Mouse (Mus musculus): ENCODE measurements around the gene 1700057G04Rik. TPM values are rescaled to one million over a fixed set of nuclear protein-coding genes. Genes with fewer than 3 reads are reported as not detected.

Gene 1700057G04Rik
- polyA plus RNA-seq, 1 experiment from 2014 or later = not detected

DNA sequence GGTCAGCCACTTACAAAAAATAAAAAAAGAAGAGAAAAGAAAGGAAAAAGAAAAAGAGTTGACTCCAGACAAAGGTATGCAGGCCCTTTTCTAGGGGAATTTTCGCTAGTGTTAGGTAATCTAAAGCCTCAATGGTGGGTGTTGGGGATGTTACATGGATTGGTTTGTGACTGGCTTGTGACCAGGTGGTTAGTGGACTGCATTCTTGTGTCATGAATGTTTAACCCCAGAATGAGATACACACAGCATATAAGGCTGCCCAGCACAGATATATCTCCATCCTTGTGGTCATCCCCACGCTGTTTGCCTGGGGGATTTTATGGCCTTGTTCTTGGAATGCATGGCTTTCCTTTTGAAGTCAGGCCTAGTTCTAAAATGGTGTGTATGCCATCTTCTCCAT, 35.9 kb upstream of the 1700057G04Rik start:
- H3K27ac ChIP-seq (ENCODE audit: low read depth, low read length) = no peak overlapping the region
- 84% methylated on average over 2 of the region's 2 CpGs for WGBS
- H3K4me1 ChIP-seq (replicated peaks; ENCODE audit: control insufficient read depth, insufficient read depth, low read length) = peaks cover 14% of the 10 kb centered on the region

DNA sequence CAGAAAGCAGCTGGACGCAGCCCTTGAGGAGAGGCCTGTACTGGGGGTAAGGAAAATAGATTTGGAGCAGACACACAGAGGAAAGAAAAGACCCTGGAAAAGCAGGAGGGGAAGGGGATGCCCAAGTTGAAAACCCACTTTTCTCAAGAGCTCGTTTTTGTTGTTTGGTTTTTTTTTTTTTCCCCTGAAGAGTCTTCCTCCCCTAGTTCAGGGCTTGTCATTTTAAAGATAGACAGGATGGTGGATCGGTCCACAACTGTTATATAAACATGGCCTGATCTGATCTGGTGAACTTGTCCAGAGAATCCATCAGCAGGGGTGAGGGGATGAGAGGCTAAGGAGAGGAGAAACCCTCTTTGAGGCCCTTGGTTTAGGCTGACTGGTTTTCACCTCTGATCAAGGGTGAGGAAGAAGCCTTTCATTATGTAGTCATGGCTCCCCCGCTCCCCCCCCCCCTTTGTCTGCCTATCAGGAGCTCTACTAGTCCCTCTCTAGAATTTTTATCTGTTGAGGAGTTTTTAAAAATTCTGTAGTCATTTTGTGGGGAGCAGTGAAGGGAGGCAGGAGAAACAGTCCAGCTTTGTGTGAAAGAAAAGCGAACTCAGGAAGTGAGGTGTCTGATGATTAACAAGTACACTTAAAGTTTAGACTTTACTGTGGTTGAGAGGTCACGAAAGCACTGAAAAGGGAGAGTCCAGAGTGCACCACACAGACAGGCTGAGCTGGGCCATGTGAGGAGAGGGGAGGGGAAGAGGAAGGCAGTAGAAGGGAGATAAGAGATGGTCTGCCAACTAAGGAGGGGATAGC, 35.0 kb upstream of the 1700057G04Rik start:
- Histone ChIP-seq H3K4me2 (peak overlapping the region; percentile 29), H3K9me3 (ENCODE audit: control insufficient read depth, low read length) (no peaks in the 10 kb centered on the region), H3K36me3 (ENCODE audit: control insufficient read depth, insufficient read depth, low read length) (peaks cover 3% of the 10 kb centered on the region; the same call in 1 of the 2 replicates), H3K4me1 (replicated peaks; ENCODE audit: control insufficient read depth, insufficient read depth, low read length) (peaks cover 14% of the 10 kb centered on the region), H3K27me3 (replicated peaks; ENCODE audit: control insufficient read depth, insufficient read depth, low read length) (no peaks in the 10 kb centered on the region), H3K9ac (ENCODE audit: low read depth, low read length) (no peak overlapping the region), H3K4me3 (ENCODE audit: low read depth, low read length) (no peak overlapping the region), H3K27ac (ENCODE audit: low read depth, low read length) (peak overlapping the region; percentile 58; the same call in 1 of the 2 replicates)
- ATAC-seq (replicated peaks; ENCODE audit: low FRiP score) (peak; percentile 85), DNase-seq (ENCODE audit: low spot score) (no peak)
- WGBS = 38% methylated on average over 6 of the region's 6 CpGs

More for the DNA sequence above, 35.9 kb upstream of the 1700057G04Rik start:
- no peak for ATAC-seq (replicated peaks; ENCODE audit: low FRiP score)
- Histone ChIP-seq H3K9me3 (ENCODE audit: control insufficient read depth, low read length) (no peaks in the 10 kb centered on the region), H3K9ac (ENCODE audit: low read depth, low read length) (no peak overlapping the region), H3K36me3 (ENCODE audit: control insufficient read depth, insufficient read depth, low read length) (peaks cover 7% of the 10 kb centered on the region; the same call in 1 of the 2 replicates), H3K4me2 (no peak overlapping the region), H3K4me3 (ENCODE audit: low read depth, low read length) (no peak overlapping the region), H3K27me3 (replicated peaks; ENCODE audit: control insufficient read depth, insufficient read depth, low read length) (no peaks in the 10 kb centered on the region)
- no peak for DNase-seq (ENCODE audit: low spot score)

DNA sequence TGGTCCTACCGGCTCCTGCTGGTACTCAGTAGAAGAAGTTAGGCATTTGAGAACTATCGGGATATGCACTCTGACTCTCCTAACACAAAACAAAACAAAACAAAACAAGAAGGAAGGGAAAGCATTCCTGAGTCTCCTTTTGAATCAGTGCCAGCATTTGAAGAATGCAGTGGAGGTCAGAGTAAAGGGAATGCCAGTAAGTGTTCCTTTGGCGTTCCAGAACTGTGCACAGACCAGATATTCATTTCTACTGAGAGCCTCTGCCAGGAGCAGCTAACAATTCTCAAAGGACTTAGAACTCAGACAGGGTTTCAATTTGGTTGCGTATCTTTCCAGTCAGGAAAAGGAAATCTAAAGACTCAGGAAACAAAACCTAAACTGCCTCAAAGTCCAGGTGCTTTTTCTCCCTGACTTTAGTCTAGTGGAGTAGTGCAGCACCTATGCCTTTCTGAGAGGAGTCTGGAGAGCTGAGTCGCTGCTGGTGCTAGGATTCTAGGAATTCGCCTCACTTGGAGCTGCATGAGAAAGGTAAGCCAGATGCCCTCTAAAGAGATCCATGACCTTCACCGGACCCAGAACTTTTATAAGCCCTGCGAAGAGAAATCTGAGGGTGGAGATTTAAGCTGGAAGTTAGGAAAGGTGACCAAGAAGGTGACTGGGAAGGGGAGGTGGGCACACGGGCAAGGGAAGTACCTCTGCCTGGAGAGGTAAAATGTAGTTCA, 33.5 kb upstream of the 1700057G04Rik start, which contains the start of gene Plscr2:
TSS of gene Plscr2 (plus strand) at position 117 of the 722 bp plus-strand sequence.
- WGBS = 84% methylated on average over 9 of the region's 9 CpGs

DNA sequence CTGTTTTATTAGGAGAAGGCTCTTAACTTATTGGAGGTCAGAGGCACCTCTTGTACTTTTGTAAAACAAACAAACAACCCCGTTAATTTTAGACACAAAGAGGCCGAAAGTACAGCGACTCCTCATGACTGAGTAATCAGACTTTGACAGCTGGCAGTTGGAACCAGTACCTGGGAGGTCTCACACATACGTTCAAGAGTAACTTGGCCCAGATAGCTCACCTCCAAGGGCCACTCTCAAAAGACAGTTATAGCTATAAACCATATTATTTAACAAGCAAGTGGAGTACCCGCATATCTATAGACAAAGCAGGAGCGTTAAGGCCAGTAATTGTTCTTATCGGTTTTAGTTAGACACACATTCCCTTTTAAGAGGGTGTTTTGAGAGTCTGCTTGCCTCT, 32.8 kb upstream of the 1700057G04Rik start:
- Histone ChIP-seq H3K4me2 (no peak overlapping the region), H3K4me3 (ENCODE audit: low read depth, low read length) (no peak overlapping the region), H3K36me3 (ENCODE audit: control insufficient read depth, insufficient read depth, low read length) (no peaks in the 10 kb centered on the region), H3K9ac (ENCODE audit: low read depth, low read length) (no peak overlapping the region), H3K9me3 (ENCODE audit: control insufficient read depth, low read length) (no peaks in the 10 kb centered on the region), H3K27me3 (replicated peaks; ENCODE audit: control insufficient read depth, insufficient read depth, low read length) (no peaks in the 10 kb centered on the region), H3K27ac (ENCODE audit: low read depth, low read length) (no peak overlapping the region), H3K4me1 (replicated peaks; ENCODE audit: control insufficient read depth, insufficient read depth, low read length) (peaks cover 14% of the 10 kb centered on the region)
- 62% methylated on average over 7 of the region's 7 CpGs for WGBS
- ATAC-seq (replicated peaks; ENCODE audit: low FRiP score) = no peak
- DNase-seq (ENCODE audit: low spot score) = no peak

More for the DNA sequence above, 33.5 kb upstream of the 1700057G04Rik start, which contains the start of gene Plscr2:
- H3K27me3 ChIP-seq (replicated peaks; ENCODE audit: control insufficient read depth, insufficient read depth, low read length) = no peaks in the 10 kb centered on the region
- peaks cover 14% of the 10 kb centered on the region for H3K4me1 ChIP-seq (replicated peaks; ENCODE audit: control insufficient read depth, insufficient read depth, low read length)
- no peak within 1 kb of the TSS for H3K4me3 ChIP-seq (ENCODE audit: low read depth, low read length)
- H3K9ac ChIP-seq (ENCODE audit: low read depth, low read length) = no peak within 1 kb of the TSS
- H3K27ac ChIP-seq (ENCODE audit: low read depth, low read length) = peak within 1 kb of the TSS; percentile 58; the same call in 1 of the 2 replicates
- ATAC-seq (replicated peaks; ENCODE audit: low FRiP score) = no peak
- H3K9me3 ChIP-seq (ENCODE audit: control insufficient read depth, low read length) = no peaks in the 10 kb centered on the region
- H3K36me3 ChIP-seq (ENCODE audit: control insufficient read depth, insufficient read depth, low read length) = peaks cover 2% of the 10 kb centered on the region; the same call in 1 of the 2 replicates
- no peak for DNase-seq (ENCODE audit: low spot score)
- peak within 1 kb of the TSS; percentile 29; the same call in 1 of the 2 replicates for H3K4me2 ChIP-seq

DNA sequence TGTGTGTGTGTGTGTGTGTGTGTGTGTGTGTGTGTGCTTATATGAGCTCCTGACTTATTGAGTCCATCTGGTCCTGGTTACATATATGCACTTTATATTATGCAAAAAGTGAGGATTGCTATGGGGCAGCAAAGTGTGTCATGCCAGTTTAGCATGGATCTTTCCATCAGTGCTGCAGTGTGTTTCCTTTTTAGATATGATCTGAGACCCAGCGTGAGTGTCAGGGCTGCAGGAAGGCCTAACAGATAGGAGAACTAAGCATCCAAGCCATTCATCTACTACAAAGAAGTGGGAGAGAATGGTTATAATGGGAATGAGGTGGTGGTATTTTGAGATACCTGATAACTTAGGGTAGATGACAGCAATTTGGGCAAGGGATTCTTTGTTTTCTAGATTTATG, 29.1 kb upstream of the 1700057G04Rik start:
- H3K9me3 ChIP-seq (ENCODE audit: control insufficient read depth, low read length) = no peaks in the 10 kb centered on the region
- H3K9ac ChIP-seq (ENCODE audit: low read depth, low read length) = no peak overlapping the region
- no peaks in the 10 kb centered on the region for H3K27me3 ChIP-seq (replicated peaks; ENCODE audit: control insufficient read depth, insufficient read depth, low read length)
- DNase-seq (ENCODE audit: low spot score) (no peak), ATAC-seq (replicated peaks; ENCODE audit: low FRiP score) (no peak)
- H3K4me2 ChIP-seq = no peak overlapping the region
- H3K27ac ChIP-seq (ENCODE audit: low read depth, low read length) = no peak overlapping the region
- no peaks in the 10 kb centered on the region for H3K36me3 ChIP-seq (ENCODE audit: control insufficient read depth, insufficient read depth, low read length)
- H3K4me1 ChIP-seq (replicated peaks; ENCODE audit: control insufficient read depth, insufficient read depth, low read length) = peaks cover 3% of the 10 kb centered on the region
- 38% methylated on average over 1 of the region's 1 CpGs for WGBS
- H3K4me3 ChIP-seq (ENCODE audit: low read depth, low read length) = no peak overlapping the region

DNA sequence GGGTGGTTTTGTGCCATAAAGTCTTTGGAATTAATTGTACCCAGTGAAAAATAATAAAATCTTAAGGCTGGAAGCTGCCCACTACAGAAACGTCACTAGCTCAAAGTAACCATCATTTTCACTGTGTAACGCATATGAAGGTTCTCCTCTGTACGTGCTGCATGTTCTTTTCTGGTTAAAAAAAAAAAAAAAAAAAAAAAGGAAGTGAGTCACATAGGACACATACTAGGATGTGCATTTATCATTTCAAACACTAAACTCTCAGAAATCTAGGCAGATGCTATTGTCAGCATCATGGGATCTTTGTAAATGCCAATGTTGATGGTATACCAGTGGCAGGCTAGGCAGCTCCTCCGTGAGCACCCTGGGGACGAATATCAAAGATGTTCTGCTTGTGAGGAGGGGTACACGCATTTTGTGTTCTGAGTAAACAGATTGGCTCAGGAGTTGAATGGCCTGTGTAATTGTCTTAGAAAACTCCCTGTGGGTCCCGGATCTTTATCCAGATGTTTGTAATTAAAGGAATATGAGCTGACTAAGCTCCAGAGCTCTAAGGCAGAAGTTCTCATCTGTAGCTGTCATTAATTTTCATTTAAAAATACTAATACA, 26.5 kb upstream of the 1700057G04Rik start:
- H3K9ac ChIP-seq (ENCODE audit: low read depth, low read length) = no peak overlapping the region
- no peaks in the 10 kb centered on the region for H3K36me3 ChIP-seq (ENCODE audit: control insufficient read depth, insufficient read depth, low read length)
- no peaks in the 10 kb centered on the region for H3K27me3 ChIP-seq (replicated peaks; ENCODE audit: control insufficient read depth, insufficient read depth, low read length)
- no peaks in the 10 kb centered on the region for H3K4me1 ChIP-seq (replicated peaks; ENCODE audit: control insufficient read depth, insufficient read depth, low read length)
- 59% methylated on average over 7 of the region's 7 CpGs for WGBS
- no peak overlapping the region for H3K27ac ChIP-seq (ENCODE audit: low read depth, low read length)
- no peak overlapping the region for H3K4me2 ChIP-seq
- H3K4me3 ChIP-seq (ENCODE audit: low read depth, low read length) = no peak overlapping the region
- DNase-seq (ENCODE audit: low spot score) = no peak
- H3K9me3 ChIP-seq (ENCODE audit: control insufficient read depth, low read length) = no peaks in the 10 kb centered on the region
- ATAC-seq (replicated peaks; ENCODE audit: low FRiP score) = no peak

DNA sequence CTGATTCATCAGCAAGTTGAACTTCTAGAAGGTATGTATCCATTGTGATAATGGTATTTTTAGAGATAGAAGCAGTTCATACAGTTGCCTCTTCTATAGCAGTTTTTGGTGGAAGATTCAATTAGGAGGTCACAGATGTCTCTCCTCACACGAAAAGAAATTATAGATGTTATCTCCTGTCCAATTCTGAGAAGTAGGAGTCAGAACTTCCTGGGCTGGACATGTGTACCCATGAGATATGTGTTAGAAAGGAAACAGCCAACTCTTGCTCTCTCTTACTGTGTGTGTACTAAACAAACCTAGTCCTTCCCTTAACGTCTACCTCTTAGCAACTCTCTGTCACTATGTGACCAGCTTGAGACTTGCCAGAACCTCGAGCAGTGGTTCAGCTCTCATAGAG, 19.5 kb upstream of the 1700057G04Rik start:
- DNase-seq (ENCODE audit: low spot score) = no peak
- Histone ChIP-seq H3K36me3 (ENCODE audit: control insufficient read depth, insufficient read depth, low read length) (no peaks in the 10 kb centered on the region), H3K4me2 (no peak overlapping the region), H3K4me1 (replicated peaks; ENCODE audit: control insufficient read depth, insufficient read depth, low read length) (0 out of 2 replicates have a peak, but pooled peaks cover 2% of the 10 kb centered on the region), H3K4me3 (ENCODE audit: low read depth, low read length) (no peak overlapping the region), H3K27me3 (replicated peaks; ENCODE audit: control insufficient read depth, insufficient read depth, low read length) (no peaks in the 10 kb centered on the region), H3K9ac (ENCODE audit: low read depth, low read length) (no peak overlapping the region), H3K27ac (ENCODE audit: low read depth, low read length) (no peak overlapping the region), H3K9me3 (ENCODE audit: control insufficient read depth, low read length) (no peaks in the 10 kb centered on the region)
- WGBS = 39% methylated on average over 3 of the region's 3 CpGs
- ATAC-seq (replicated peaks; ENCODE audit: low FRiP score) = peak; percentile 83

DNA sequence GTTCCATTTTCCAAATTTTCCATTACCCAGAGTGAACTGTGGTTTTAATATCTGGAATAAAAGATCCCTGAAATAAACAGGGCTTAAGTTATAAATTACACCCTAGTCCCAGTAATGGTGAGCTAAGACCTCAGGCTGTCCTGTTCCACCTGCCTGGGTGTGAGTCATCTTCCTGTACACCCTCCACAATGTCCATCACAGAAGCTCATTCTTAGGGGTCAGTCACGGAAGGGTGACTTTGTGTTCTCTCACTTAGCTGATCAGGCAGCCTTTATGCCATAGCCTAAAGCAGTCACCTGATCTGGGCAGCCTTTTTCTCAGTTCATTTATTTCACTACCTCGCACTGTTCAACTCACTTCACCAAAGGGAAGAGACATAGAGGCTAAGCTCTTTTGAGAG, 17.0 kb upstream of the 1700057G04Rik start:
- H3K27ac ChIP-seq (ENCODE audit: low read depth, low read length) = no peak overlapping the region
- H3K4me3 ChIP-seq (ENCODE audit: low read depth, low read length) = no peak overlapping the region
- 75% methylated on average over 2 of the region's 2 CpGs for WGBS
- no peak overlapping the region for H3K4me2 ChIP-seq
- no peaks in the 10 kb centered on the region for H3K27me3 ChIP-seq (replicated peaks; ENCODE audit: control insufficient read depth, insufficient read depth, low read length)
- ATAC-seq (replicated peaks; ENCODE audit: low FRiP score) (no peak), DNase-seq (ENCODE audit: low spot score) (no peak)
- H3K4me1 ChIP-seq (replicated peaks; ENCODE audit: control insufficient read depth, insufficient read depth, low read length) = 0 out of 2 replicates have a peak, but pooled peaks cover 2% of the 10 kb centered on the region
- no peak overlapping the region for H3K9ac ChIP-seq (ENCODE audit: low read depth, low read length)
- H3K9me3 ChIP-seq (ENCODE audit: control insufficient read depth, low read length) = no peaks in the 10 kb centered on the region
- H3K36me3 ChIP-seq (ENCODE audit: control insufficient read depth, insufficient read depth, low read length) = no peaks in the 10 kb centered on the region

Measured in liver, embryonic 11.5 days (tissue).